Mouse (Mus musculus) liver, embryonic 16.5 days (tissue): ENCODE measurements around the gene Scarb1. TPM values are rescaled to one million over a fixed set of nuclear protein-coding genes. Genes with fewer than 3 reads are reported as not detected.

Experiments used
- ATAC-seq: fragments of 200-750 bp; cut with Nextera tagmentation; 2 replicates; pipeline ENCODE4 v1.8.0; 2017; ENCODE audit warnings: low read depth, mild to moderate bottlenecking, moderate number of reproducible peaks, moderate library complexity
- H3K27ac ChIP-seq: fragments of 300-500 bp; sonication (generic); 2 replicates; pipeline ENCODE4 v1.5.1; 2014; ENCODE audit warnings: mild to moderate bottlenecking, low read length
- H3K27me3 ChIP-seq: fragments of 300-500 bp; sonication (generic); 2 replicates; pipeline ENCODE4 v1.6.1; 2014; ENCODE audit warnings: low read depth, low read length, mixed read lengths; ENCODE audit not compliant: control insufficient read depth, insufficient read depth
- H3K36me3 ChIP-seq: fragments of 300-500 bp; sonication (generic); 2 replicates; pipeline ENCODE4 v1.6.1; 2014; ENCODE audit warnings: mild to moderate bottlenecking; ENCODE audit not compliant: control insufficient read depth, insufficient read depth
- H3K4me1 ChIP-seq: fragments of 300-500 bp; sonication (generic); 2 replicates; pipeline ENCODE4 v1.6.1; 2014; ENCODE audit warnings: low read depth, low read length, mixed read lengths; ENCODE audit not compliant: control insufficient read depth
- H3K4me2 ChIP-seq: fragments of 300-500 bp; sonication (generic); 2 replicates; pipeline ENCODE4 v1.6.1; 2014; ENCODE audit warnings: low read depth, low read length, mixed read lengths
- H3K4me3 ChIP-seq: fragments of 300-500 bp; sonication (generic); 2 replicates; pipeline ENCODE4 v1.5.1; 2014; ENCODE audit warnings: low read depth, mild to moderate bottlenecking, low read length
- H3K9ac ChIP-seq: fragments of 300-500 bp; sonication (generic); 2 replicates; pipeline ENCODE4 v1.6.1; 2014; ENCODE audit warnings: low read depth, low read length
- H3K9me3 ChIP-seq: fragments of 300-500 bp; sonication (generic); replicated peaks from 2 replicates; pipeline ENCODE4 v1.6.1; 2016; ENCODE audit warnings: low read length; ENCODE audit not compliant: control insufficient read depth
- WGBS: fragments of 180-500 bp; shearing (Covaris S2); extraction: QIAGEN DNeasy Blood & Tissue Kit; methylation state at CpG from one replicate; pipeline ENCODE4 v1.1.7; 2014; ENCODE audit not compliant: insufficient replicate concordance; 5-methylcytosine and 5-hydroxymethylcytosine counted together
- polyA plus RNA-seq: library from polyadenylated mRNA; unstranded; fragments of >200 nt; fragmentation: Nextera tagmentation; extraction: Ambion mirVana; gene quantifications from 2 replicates; pipeline ENCODE4 v1.2.1, GENCODE M21; 2015

Gene Scarb1
- polyA plus RNA-seq, 1 experiment from 2014 or later: 89.5 TPM

- Histone ChIP-seq H3K9me3 (no peaks in the 10 kb centered on the region), H3K9ac (peak overlapping the region; percentile 86), H3K4me2 (peak overlapping the region; percentile 94), H3K4me3 (peak overlapping the region; percentile 90), H3K27ac (peak overlapping the region; percentile 78), H3K36me3 (no peaks in the 10 kb centered on the region), H3K27me3 (no peaks in the 10 kb centered on the region), H3K4me1 (peaks cover 48% of the 10 kb centered on the region)
- ATAC-seq: no peak
- 2% methylated on average over 25 of the region's 25 CpGs for WGBS
Measured at GRCm38 (mm10) chr5:125339851-125340531, 903 bp downstream of the Scarb1 start.

- H3K27me3 ChIP-seq: no peaks in the 10 kb centered on the region
- peak overlapping the region; percentile 90 for H3K4me3 ChIP-seq
- no peak for ATAC-seq
- WGBS: 2% methylated on average over 18 of the region's 18 CpGs
- H3K4me1 ChIP-seq: peaks cover 48% of the 10 kb centered on the region
- H3K9ac ChIP-seq: peak overlapping the region; percentile 86
- no peaks in the 10 kb centered on the region for H3K9me3 ChIP-seq
- H3K4me2 ChIP-seq: peak overlapping the region; percentile 94
- H3K27ac ChIP-seq: peak overlapping the region; percentile 78
- no peaks in the 10 kb centered on the region for H3K36me3 ChIP-seq
Measured at GRCm38 (mm10) chr5:125339108-125339751, 1.7 kb downstream of the Scarb1 start.

GRCm38 (mm10) chr5:125337526-125337925 lies 3.4 kb downstream of the Scarb1 start:
- Histone ChIP-seq H3K4me2 (no peak overlapping the region), H3K27me3 (no peaks in the 10 kb centered on the region), H3K36me3 (no peaks in the 10 kb centered on the region), H3K4me3 (no peak overlapping the region), H3K4me1 (peaks cover 59% of the 10 kb centered on the region), H3K9ac (no peak overlapping the region), H3K27ac (peak overlapping the region; percentile 70), H3K9me3 (no peaks in the 10 kb centered on the region)
- no peak for ATAC-seq
- 75% methylated on average over 7 of the region's 7 CpGs for WGBS

GRCm38 (mm10) chr5:125337012-125337411 lies 3.9 kb downstream of the Scarb1 start:
- Histone ChIP-seq H3K4me3 (no peak overlapping the region), H3K36me3 (no peaks in the 10 kb centered on the region), H3K9ac (no peak overlapping the region), H3K4me1 (peaks cover 59% of the 10 kb centered on the region), H3K4me2 (no peak overlapping the region), H3K9me3 (no peaks in the 10 kb centered on the region), H3K27ac (peak overlapping the region; percentile 70), H3K27me3 (no peaks in the 10 kb centered on the region)
- ATAC-seq: no peak
- 23% methylated on average over 9 of the region's 9 CpGs for WGBS

GRCm38 (mm10) chr5:125333009-125333408 lies 7.9 kb downstream of the Scarb1 start:
- H3K4me1 ChIP-seq: peaks cover 49% of the 10 kb centered on the region

GRCm38 (mm10) chr5:125332333-125332732 lies 8.6 kb downstream of the Scarb1 start:
- H3K4me1 ChIP-seq: peaks cover 43% of the 10 kb centered on the region
- H3K27ac ChIP-seq: no peak overlapping the region
- no peak overlapping the region for H3K4me2 ChIP-seq
- no peaks in the 10 kb centered on the region for H3K9me3 ChIP-seq
- 73% methylated on average over 4 of the region's 4 CpGs for WGBS
- H3K4me3 ChIP-seq: no peak overlapping the region
- H3K9ac ChIP-seq: no peak overlapping the region
- ATAC-seq: no peak
- no peaks in the 10 kb centered on the region for H3K36me3 ChIP-seq
- no peaks in the 10 kb centered on the region for H3K27me3 ChIP-seq

More at GRCm38 (mm10) chr5:125333009-125333408, 7.9 kb downstream of the Scarb1 start:
- Histone ChIP-seq H3K4me3 (no peak overlapping the region), H3K36me3 (no peaks in the 10 kb centered on the region), H3K27ac (0 out of 2 replicates have a peak overlapping the region, but pooled peaks have one; percentile 10), H3K9me3 (no peaks in the 10 kb centered on the region), H3K4me2 (no peak overlapping the region), H3K27me3 (no peaks in the 10 kb centered on the region), H3K9ac (no peak overlapping the region)
- 60% methylated on average over 6 of the region's 6 CpGs for WGBS
- ATAC-seq: no peak

GRCm38 (mm10) chr5:125331811-125332210 lies 9.1 kb downstream of the Scarb1 start:
- no peak for ATAC-seq
- H3K4me1 ChIP-seq: peaks cover 38% of the 10 kb centered on the region
- H3K9me3 ChIP-seq: no peaks in the 10 kb centered on the region
- no peaks in the 10 kb centered on the region for H3K36me3 ChIP-seq
- H3K4me2 ChIP-seq: no peak overlapping the region
- H3K27me3 ChIP-seq: no peaks in the 10 kb centered on the region
- no peak overlapping the region for H3K9ac ChIP-seq
- H3K27ac ChIP-seq: no peak overlapping the region
- WGBS: 61% methylated on average over 3 of the region's 3 CpGs
- H3K4me3 ChIP-seq: no peak overlapping the region

- Histone ChIP-seq H3K27ac (peak overlapping the region; percentile 85; the same call in 1 of the 2 replicates), H3K36me3 (no peaks in the 10 kb centered on the region), H3K4me2 (no peak overlapping the region), H3K9ac (no peak overlapping the region), H3K4me3 (no peak overlapping the region), H3K4me1 (peaks cover 38% of the 10 kb centered on the region), H3K27me3 (no peaks in the 10 kb centered on the region), H3K9me3 (no peaks in the 10 kb centered on the region)
- WGBS: 45% methylated on average over 3 of the region's 3 CpGs
- ATAC-seq: no peak
Measured at GRCm38 (mm10) chr5:125331094-125331493, 9.8 kb downstream of the Scarb1 start.

GRCm38 (mm10) chr5:125330656-125331055 lies 10.2 kb downstream of the Scarb1 start:
- Histone ChIP-seq H3K27me3 (no peaks in the 10 kb centered on the region), H3K9me3 (no peaks in the 10 kb centered on the region), H3K4me2 (no peak overlapping the region), H3K4me1 (peaks cover 38% of the 10 kb centered on the region), H3K27ac (peak overlapping the region; percentile 85), H3K36me3 (peaks cover 2% of the 10 kb centered on the region; the same call in 1 of the 2 replicates), H3K4me3 (no peak overlapping the region), H3K9ac (no peak overlapping the region)
- no peak for ATAC-seq
- 59% methylated on average over 8 of the region's 8 CpGs for WGBS
